Mouse (Mus musculus) large intestine, adult 2 months (tissue): ENCODE data around the gene Sema3b. TPM values are rescaled to one million over a fixed set of nuclear protein-coding genes. Genes with fewer than 3 reads are reported as not detected.
"Not testable (repeated sequence)": the region's sequence is repeated elsewhere in the genome, so short reads cannot be mapped to it uniquely, and the experiment has no call there.

Source experiments
- DNase-seq: peaks from one replicate; pipeline ENCODE4 v3.0.0-alpha.2; 2012; ENCODE audit warnings: low read depth, low spot score
- WGBS: fragments of 180-500 bp; shearing (Covaris S2); methylation state at CpG from one replicate; pipeline ENCODE4 v1.1.7; 2018; 5-methylcytosine and 5-hydroxymethylcytosine counted together
- polyA plus RNA-seq: library from polyadenylated mRNA; depleted of rRNA; stranded (reverse); fragments of >200 nt; gene quantifications from 2 replicates; pipeline ENCODE4 v1.2.3, GENCODE M21; 2012

The Sema3b gene
- polyA plus RNA-seq, 1 experiment: 38.6 TPM

DNA sequence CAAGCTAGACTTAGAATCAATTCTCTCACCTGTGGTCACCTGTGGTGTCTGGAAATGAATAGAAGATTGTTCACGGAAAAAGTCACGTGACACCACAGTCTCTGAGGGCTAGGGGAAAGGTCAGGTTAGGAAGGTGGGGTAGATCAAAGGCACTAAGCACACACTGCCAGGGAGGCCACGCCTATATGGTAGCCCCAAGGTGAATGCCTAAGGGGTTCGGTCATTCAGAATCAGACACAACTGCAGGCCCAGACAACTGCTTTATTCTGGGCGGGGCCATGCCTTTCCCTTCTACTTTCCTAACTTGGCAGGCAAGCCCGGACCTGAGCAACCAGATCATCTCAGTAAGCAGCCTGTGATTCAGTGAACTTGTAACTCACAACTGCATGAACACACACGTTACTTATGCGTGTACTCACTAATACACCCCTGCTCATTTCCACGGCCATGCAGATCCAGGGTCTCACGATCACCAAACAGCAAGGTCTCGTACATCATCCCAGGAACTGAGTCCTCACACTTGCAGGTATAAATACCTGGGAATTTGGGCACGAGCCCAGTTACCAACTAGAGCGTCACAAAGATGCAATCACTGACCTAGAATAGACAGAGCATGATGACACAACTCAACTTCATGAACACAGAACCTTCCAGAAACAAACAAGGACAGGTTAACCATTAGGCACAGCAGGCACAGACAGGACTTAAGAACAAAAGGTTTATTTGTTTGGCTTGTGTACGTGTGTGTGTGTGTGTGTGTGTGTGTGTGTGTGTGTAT, 33.3 kb downstream of the Sema3b start:
- DNase-seq: peak; percentile 78
- WGBS: 27% methylated on average over 14 of the region's 14 CpGs

DNA sequence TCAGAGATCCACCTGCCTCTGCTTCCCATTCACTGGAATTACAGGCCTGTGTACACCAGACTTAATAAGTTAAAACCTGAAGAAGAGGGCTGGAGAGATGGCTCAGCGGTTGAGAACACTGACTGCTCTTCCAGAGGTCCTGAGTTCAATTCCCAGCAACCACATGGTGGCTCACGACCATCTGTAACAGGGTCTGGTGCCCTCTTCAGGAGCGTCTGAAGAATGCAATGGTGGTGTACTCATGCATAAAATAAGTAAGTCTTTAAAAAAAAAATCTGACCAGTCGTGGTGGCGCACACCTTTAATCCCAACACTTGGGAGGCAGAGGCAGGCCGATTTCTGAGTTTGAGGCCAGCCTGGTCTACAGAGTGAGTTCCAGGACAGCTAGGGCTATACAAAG, 35.3 kb downstream of the Sema3b start:
- 85% methylated on average over 6 of the region's 6 CpGs for WGBS
- DNase-seq: not testable (repeated sequence)

DNA sequence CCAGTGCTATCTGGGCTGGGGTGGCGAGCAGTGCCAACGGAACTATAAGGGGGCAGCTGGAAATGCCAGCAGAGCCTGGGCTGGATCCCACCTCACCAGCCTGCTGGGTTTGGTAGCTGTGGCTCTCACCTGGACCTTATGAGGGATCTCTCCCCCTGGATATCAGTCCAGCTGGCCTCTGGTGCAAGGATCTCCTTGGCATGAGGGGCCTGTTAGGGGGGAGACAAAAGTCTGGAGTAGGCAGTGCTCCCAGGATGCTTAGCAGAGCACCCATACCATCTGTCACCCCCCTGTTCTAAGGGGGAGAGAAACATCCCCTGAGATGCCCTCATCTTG, 36.7 kb downstream of the Sema3b start:
- 98% methylated on average over 2 of the region's 2 CpGs for WGBS
- DNase-seq: no peak

DNA sequence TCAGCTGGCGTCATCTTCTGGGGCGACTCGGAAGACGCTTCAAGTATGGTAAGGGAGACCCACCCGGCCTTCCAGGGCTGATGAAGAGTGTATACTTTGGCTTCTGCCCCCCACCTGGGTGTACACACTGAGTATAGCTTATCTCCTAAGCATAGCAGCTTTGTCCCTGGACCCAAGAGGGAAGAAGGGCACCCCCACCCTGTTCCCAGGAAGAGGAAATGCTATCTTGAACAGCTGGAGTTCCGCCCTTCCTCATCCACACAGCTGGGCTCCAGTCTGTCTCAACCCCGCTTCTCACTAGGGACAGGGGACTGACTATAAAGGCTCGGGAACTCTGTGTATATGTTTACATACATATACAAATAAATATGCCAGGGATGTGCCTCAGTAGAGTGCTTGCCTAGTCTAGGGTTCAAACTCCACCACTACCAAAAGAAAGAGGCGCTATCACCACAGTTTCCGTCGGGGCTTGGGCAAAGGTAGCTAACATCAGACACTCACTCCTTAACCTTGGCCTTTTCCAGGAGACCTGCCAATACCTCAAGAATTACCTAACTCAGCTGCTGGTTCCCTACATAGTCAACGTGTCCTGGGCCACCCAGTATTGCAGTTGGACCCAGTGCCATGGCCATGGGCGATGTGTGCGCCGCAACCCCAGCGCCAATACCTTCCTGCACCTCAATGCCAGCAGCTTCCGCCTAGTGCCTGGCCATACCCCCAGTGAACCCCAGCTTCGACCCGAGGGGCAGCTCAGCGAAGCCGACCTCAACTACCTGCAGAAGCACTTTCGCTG, 37.3 kb downstream of the Sema3b start:
- WGBS: 66% methylated on average over 22 of the region's 22 CpGs
- DNase-seq: no peak

DNA sequence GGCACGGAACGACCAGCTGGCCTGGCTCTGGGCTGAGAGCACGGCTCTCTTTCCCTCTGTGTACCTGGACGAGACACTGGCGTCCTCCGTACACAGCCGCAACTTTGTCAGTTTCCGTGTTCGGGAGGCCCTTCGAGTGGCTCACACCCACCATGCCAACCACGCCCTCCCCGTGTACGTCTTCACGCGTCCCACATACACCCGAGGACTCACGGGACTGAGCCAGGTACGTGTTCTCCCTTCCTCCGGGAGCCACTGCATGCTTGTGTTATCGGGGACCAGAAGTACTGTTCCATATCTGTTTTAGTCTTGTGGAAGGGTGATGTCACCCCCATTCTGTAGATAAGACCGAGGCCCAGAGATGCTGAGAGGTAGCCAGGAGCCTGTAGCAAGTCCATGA, 38.2 kb downstream of the Sema3b start:
- DNase-seq: no peak
- 40% methylated on average over 21 of the region's 21 CpGs for WGBS

DNA sequence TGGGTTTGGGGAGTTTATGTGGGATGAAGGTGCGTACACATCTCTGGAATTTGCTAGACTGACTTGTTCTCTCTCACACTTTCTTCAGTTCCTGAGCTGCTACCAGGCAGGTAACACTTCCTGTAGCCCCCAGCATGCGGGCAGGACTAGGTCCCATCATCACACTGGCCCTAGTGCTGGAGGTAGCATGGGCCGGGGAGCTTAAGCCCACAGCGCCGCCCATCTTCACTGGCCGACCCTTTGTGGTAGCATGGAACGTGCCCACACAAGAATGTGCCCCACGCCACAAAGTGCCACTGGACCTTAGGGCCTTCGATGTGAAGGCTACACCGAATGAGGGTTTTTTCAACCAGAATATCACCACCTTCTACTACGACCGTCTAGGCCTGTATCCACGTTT, 39.0 kb downstream of the Sema3b start:
- DNase-seq: no peak
- WGBS: 27% methylated on average over 13 of the region's 13 CpGs

DNA sequence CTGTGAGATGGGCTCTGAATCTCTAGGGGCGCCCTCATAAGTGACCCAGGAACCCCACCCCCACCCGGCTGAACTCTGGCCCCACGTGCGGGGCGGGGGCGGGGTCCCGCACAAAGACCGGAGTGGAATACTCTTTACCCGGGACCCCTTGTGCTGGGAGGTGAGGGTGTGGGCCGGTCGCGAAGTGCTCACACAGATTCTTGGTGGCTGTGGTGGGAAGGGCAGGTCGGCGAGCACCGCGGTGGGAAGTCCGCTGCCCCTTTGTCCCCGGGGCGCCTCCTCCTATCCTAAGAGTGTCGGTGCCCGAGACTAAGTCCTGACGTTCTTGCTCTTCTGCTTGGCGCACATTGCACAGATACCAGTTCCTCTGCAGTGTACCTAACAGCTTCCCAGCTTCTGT, 39.8 kb downstream of the Sema3b start:
- no peak for DNase-seq
- WGBS: under 1% methylated on average over 23 of the region's 23 CpGs

DNA sequence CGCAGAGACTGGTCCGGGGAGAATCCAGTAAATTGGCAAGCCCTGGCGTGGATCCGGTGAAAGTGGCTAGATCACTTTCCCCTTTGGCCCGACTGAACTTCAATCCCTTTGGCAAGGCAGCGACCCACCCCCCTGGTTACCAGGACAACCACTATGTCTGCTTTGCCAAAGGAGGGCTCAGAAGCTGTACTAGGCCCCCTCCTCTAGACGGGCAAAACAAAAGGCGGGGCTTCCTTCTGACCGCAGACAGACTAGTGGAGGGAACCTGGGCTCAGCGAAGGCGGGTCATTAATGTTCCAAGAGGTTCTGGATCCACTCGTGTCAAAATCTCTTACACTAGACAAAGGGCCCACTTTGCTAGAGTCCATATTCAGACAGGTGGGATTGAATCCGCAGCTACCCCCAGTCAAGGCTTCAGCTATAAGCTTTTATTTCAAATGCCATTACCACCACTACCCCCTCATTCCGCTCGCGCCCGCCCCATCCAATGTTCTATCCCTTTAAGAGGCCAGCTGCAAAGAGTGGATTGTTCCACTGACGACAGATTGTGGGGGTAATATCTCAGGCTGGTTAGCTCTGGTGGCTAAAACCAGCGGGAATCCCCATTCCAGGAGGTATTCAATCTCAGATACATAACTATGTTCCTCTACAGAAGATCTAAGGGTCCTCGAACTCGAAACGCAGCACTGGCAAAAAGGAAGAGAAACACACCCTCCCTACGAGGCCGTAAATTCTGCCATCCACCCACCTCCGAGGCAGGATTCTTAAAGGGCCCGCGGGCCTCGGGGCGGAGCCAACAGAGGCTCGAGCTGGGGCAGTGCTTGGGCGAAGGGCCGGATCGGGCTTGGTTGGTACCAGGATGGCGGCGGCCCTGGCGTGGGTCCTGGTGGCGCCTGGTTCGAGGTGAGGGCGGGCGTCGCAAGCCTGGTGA, 40.4 kb downstream of the Sema3b start:
- WGBS: 0% methylated on average over 41 of the region's 41 CpGs
- DNase-seq: peak; percentile 82

DNA sequence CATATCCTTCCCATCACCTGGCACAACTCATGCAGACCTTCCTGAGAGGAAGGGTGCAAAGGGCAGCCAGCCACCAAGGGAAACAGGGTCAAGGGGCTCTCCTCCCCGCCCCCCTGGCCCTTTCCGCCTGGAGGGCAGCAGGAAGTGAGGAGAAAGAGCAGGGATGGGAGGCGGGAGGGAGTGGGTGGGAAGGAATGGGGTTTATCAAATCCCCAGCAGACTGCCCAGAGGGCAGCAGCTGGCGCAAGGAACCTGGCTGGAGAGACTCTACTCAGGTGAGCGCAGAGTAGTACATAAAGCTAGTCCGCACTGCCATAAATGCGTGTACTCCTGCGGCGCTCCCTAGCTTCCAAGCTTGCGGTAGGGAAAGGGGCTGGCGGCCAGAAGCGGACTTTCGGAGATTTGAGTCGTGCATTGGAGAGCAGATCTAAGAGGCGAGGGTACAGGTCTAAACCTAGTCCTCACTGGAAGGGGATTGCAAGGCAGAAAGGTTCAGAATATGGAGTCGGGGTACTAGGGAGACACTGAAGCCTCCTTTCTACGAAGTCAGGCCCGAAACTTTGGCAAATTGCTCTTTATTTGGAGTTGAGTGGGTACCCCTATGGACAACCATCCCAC, 41.2 kb downstream of the Sema3b start, which contains the start of gene Hyal2:
Hyal2 (plus strand) TSS at position 244 of the 618 bp plus-strand sequence.
- no peak for DNase-seq
- WGBS: 16% methylated on average over 18 of the region's 18 CpGs

DNA sequence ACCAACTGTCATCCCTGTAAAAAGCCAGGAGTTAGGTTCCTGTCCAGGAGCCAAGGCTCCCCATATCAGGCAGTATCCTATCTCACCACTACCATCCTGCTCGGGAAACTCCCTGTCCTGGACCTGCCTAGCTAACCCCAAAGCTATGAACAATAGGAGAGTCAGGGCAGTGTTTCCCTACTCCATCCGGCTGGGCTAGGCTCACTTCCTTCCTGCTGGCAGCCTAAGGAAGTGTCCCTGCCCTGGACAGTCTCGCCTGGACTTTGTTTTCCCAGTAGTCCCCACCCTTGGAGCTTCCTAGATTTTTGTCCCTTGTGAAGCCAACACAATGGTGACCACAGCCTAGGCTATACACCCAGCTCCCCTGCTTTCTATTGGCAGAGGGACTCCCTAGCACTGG, 42.2 kb downstream of the Sema3b start:
- no peak for DNase-seq
- 29% methylated on average over 3 of the region's 3 CpGs for WGBS

DNA sequence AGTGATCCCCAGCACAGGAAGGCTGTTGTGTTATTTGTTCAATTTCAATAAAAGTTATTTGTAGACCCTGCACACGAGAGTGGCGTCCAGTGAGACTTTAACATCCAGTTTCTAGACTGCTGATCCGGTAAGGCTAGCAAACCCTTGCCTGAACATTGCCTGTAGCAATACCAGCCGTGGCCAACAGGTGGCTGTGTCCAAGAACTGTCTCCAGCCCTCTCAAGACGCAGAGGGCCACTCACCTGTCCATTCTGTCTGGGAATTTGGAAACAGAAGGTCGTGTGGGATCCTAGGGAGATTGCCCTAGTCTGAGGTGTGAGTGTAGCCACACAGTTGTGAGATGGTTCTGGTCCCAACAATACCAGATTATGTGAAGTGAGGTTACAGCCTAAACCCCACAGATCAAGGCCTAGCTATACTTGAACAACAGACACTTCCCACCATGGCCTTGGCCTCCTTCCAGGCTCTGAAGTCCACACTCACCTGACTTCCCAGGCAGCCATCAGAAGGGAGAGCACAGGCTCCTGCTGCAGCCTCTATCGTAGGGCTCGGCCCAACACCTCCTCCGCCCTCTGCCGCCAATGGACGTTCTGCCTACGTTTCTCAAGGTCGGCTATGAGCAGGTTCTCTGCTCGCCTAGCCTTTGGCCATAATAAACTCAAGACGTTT, 42.9 kb downstream of the Sema3b start:
- peak; percentile 83 for DNase-seq
- WGBS: 14% methylated on average over 15 of the region's 15 CpGs

DNA sequence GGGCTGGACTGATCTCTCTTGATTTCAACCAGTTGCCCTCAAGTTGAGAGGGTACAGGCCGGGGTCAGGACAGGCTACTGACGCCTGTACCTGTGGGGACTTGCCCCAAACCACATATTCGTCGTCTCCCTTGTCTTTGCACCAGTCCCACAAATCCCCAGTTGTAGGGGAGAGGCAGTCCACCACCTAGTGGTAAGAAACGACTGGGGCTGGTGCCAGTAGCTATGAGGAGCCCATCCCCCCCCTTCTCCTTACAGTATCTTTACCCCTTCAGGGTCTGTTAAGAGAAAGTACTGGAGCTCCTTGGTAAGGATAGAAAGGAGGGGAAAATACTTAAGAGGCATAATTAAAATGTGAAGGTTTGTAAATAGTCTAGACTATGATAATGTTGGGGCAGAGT, 43.5 kb downstream of the Sema3b start:
- WGBS: 48% methylated on average over 5 of the region's 5 CpGs
- not testable (repeated sequence) for DNase-seq

DNA sequence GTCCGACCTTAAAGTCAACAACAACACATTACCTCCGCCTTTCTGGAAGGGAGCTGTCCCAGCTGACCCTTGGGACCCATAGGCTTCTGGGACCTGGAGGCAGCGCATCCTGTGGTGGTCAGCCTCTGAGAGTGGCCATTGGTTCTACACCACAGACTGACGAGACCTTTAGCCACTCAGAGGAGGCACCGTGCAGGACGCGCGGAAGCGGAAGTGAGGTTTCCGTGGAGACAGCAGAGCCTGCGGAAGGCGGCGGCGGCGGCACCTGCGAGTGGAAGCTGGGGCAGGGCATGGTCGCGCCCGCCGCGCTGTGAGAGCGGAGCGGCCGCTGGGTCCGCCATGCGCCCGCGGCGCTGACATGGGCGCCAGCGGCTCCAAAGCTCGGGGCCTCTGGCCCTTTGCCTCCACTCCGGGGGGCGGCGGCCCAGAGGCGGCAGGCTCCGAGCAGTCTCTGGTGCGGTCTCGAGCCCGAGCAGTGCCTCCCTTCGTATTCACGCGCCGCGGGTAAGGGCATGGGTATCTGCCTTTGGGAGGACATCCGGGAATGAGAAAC, 45.9 kb downstream of the Sema3b start, which contains the start of gene Tusc2:
Tusc2 (plus strand) TSS at position 227 of the 553 bp plus-strand sequence.
- DNase-seq: peak; percentile 89
- WGBS: under 1% methylated on average over 46 of the region's 46 CpGs

DNA sequence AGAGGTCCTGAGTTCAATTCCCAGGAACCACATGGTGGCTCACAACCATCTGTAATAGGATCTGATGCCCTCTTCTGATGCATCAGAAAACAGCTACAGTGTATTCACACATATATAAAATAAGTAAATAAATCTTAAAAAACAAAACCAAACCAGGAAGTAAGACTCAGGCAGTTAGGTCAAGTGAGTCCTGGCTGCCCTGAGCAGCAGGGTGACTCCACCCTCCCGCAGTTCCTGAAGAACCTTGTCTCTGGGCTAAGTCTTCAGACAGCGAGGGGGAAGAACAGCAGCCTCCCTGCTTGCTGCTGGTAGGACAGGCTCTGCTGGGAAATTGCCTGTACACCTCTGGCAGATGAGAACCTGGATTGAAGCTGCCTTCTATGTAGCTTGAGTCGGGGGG, 52.7 kb downstream of the Sema3b start:
- WGBS: 28% methylated on average over 3 of the region's 3 CpGs
- no peak for DNase-seq

DNA sequence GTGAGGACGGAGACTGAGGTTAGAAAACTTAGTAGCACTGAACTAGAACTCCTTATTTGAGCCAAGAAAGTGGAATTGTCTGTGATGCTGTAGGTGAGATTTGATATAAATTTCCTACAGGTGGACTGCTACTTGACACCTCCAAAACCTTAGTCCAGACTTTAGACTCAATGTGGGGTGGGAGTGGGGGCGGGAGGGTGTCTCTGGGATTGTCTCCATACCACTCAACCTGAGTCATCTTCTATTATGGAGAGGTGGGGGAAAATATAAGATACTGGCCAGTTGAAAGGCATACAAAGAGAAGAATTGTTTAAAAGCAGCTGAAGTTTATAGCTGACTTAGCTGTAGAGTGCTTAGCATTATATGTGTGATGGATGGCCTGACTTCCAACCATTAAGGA, 53.3 kb downstream of the Sema3b start:
- 14% methylated on average over 2 of the region's 2 CpGs for WGBS
- DNase-seq: no peak

DNA sequence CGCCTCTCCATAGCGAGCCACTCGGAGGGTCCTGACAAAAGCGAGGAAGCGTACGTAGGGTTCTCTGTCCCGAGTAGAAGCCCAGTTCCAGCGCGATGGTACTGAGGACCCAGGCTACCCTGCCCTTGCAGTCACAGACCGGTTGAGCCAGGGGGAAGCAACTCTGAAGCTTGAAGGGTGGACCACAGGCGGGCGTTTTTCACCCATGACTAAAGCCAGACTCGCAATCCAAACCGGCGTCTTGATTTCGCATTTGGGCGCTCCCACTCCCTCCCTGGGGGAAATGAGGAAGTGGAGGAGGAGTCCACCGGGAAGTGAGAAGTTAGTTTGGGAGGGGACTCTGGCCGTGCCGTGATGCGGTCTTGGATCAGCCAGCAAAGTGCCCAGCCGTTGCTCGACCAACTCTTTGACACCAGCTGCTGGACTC, 54.0 kb downstream of the Sema3b start:
- WGBS: under 1% methylated on average over 23 of the region's 23 CpGs
- no peak for DNase-seq

DNA sequence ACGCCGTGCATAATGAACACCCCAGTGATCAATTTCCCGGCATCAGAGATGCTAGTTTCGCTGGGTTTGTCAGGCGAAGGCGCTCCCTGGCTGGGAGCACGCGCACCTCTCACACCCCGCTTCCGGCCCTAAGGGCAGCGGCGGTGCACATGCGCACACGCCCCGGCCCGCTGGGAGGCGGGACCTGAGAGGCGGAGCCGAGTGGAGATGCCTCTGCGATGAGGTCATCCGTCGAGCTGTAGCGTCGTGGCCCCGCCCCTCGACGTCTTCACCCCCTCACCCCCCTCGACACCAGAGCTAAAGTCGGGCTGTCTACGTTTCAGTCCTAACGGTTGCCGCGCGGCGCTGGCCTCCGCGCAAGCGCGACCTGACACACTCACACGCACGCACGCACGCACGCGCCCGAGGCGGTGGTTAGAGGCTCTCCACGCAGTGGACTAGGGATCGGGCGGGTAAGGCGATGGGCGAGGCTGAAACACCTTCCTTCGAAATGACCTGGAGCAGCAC, 54.7 kb downstream of the Sema3b start:
- peak; percentile 87 for DNase-seq
- WGBS: under 1% methylated on average over 53 of the region's 53 CpGs

DNA sequence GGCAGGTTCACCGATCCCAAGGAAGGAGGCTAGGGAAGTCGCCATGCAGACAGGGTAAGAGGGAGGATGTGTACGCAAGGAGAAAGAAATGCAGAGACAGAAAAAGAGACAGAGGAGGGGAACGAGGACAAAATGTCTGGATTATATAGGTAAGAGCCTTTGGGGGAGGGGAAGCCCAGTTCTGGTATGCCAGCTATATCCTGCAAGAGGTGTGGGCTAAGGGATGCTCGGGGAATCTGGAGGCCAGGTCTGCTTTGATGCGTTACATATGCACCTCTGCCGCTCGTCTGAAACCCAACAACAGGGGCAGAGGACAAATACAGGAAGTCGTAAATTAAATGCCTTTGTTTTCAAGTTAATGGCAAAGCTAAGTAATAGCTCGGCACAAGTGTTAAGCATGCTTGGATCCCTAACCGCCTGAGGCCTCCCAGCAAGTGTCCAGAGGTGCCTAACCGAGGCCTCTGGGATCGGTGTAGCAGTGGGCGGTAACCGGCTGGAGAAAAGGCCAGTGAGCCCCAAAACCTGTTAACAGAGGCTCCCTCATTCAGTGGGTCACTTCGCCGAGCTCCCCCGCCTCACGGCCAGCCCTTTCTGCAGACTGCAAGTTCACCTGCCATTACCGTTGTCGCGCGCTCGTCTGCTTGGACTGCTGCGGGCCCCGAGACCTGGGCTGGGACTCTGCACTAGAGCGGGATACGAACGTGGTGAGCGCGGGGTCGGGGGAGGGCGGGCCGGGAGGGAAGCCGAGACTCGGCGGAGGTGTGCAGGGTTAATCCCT, 55.3 kb downstream of the Sema3b start:
- DNase-seq: no peak
- 8% methylated on average over 37 of the region's 37 CpGs for WGBS
